10 mouse cellular contexts compared by ENCODE assay signal in the genomic region with DNA sequence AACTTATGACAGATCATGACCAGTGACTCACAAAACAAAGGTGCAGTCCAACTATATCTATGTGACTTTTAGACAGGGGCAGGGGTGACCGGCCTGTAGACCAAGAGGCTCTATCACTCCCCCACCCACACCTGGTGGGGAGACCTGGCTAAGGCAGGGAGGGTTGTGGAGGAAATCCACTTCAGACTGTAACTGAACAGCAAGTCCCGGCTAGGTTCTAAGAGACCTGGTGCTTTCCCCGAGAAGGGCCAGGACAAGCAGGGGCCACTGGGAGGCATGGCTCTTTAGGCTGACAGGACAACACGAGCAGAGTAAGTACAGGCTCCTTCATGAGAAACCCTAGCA. TPM values are rescaled to one million over a fixed set of nuclear protein-coding genes. Genes with fewer than 3 reads are reported as not detected.
DNase-seq lines count a peak whose midpoint lies in the region; ATAC-seq and TF ChIP-seq lines count a peak whose summit lies in the region.
"Had no signal": no experiment of that assay in that cellular context is flagged by ENCODE, and none has a peak within 500 bp of the region (broad histone marks: within the 10 kb centered on the region; RNA-seq: fewer than 3 reads in every experiment).

No protein-coding gene starts in this region.

- 61% methylated on average over 4 of the region's 4 CpGs for WGBS in lung, embryonic 14.5 days
- 62% methylated on average over 4 of the region's 4 CpGs for WGBS in lung, embryonic 15.5 days
- WGBS in stomach, postnatal 0 days, result 60% methylated on average over 4 of the region's 4 CpGs

- peaks cover 19% of the 10 kb centered on the region for H3K4me1 ChIP-seq in lung, embryonic 14.5 days (ENCODE audit: insufficient read depth)
- peaks cover 55% of the 10 kb centered on the region for H3K4me1 ChIP-seq in lung, embryonic 15.5 days
- peaks cover 23% of the 10 kb centered on the region for H3K4me1 ChIP-seq in stomach, postnatal 0 days (replicated peaks; ENCODE audit: control insufficient read depth, insufficient read depth)

- H3K9ac ChIP-seq in lung, embryonic 14.5 days, result no peak overlapping the region
- no peak overlapping the region for H3K9ac ChIP-seq in lung, embryonic 15.5 days
- no peak overlapping the region for H3K9ac ChIP-seq in stomach, postnatal 0 days (ENCODE audit: low read length)
- H3K9ac ChIP-seq: hindbrain, embryonic 12.5 days had no signal

- H3K9me3 ChIP-seq in lung, embryonic 14.5 days (ENCODE audit: low read depth, low read length), result no peaks in the 10 kb centered on the region
- H3K9me3 ChIP-seq in lung, embryonic 15.5 days, result no peaks in the 10 kb centered on the region
- no peaks in the 10 kb centered on the region for H3K9me3 ChIP-seq in stomach, postnatal 0 days (ENCODE audit: control insufficient read depth, low read length)
- H3K9me3 ChIP-seq: hindbrain, embryonic 12.5 days had no signal

- H3K4me3 ChIP-seq in lung, embryonic 14.5 days (ENCODE audit: low read depth, low read length), result no peak overlapping the region
- no peak overlapping the region for H3K4me3 ChIP-seq in lung, embryonic 15.5 days
- no peak overlapping the region for H3K4me3 ChIP-seq in stomach, postnatal 0 days (ENCODE audit: low read depth, low read length)
- H3K4me3 ChIP-seq: hindbrain, embryonic 12.5 days had no signal

- H3K27me3 ChIP-seq in lung, embryonic 14.5 days (ENCODE audit: insufficient read depth, low read length), result no peaks in the 10 kb centered on the region
- no peaks in the 10 kb centered on the region for H3K27me3 ChIP-seq in lung, embryonic 15.5 days
- no peaks in the 10 kb centered on the region for H3K27me3 ChIP-seq in stomach, postnatal 0 days (ENCODE audit: control insufficient read depth, insufficient read depth, low read length)
- H3K27me3 ChIP-seq: hindbrain, embryonic 12.5 days had no signal

- no peak for TF ChIP-seq CTCF in lung, embryonic 14.5 days (IDR thresholded peaks at IDR 0.05; ENCODE audit: low read depth)
- TF ChIP-seq CTCF in stomach, postnatal 0 days (IDR thresholded peaks at IDR 0.05; ENCODE audit: low read depth), result no peak

- 0 out of 2 replicates have a peak overlapping the region, but pooled peaks have one; percentile 21 for H3K27ac ChIP-seq in lung, embryonic 14.5 days (ENCODE audit: low read depth)
- H3K27ac ChIP-seq in lung, embryonic 15.5 days, result peak overlapping the region; percentile 69
- H3K27ac ChIP-seq in stomach, postnatal 0 days (replicated peaks), result peak overlapping the region; percentile 89
- H3K27ac ChIP-seq: hindbrain, embryonic 12.5 days had no signal

- no peak overlapping the region for H3K4me2 ChIP-seq in lung, embryonic 14.5 days
- no peak overlapping the region; the same call in 1 of the 2 replicates for H3K4me2 ChIP-seq in lung, embryonic 15.5 days
- H3K4me2 ChIP-seq in stomach, postnatal 0 days (replicated peaks; ENCODE audit: low read depth), result peak overlapping the region; percentile 11; the same call in 1 of the 2 replicates
- H3K4me2 ChIP-seq: hindbrain, embryonic 12.5 days had no signal

- peak; percentile 9; the same call in 1 of the 2 replicates for ATAC-seq in lung, embryonic 14.5 days (ENCODE audit: insufficient read depth)
- peak; percentile 13; the same call in 1 of the 2 replicates for ATAC-seq in lung, embryonic 15.5 days (ENCODE audit: borderline replicate concordance, extremely low read depth, low FRiP score, low TSS enrichment)
- no peak for ATAC-seq in stomach, postnatal 0 days (ENCODE audit: low FRiP score, low TSS enrichment)

- 0 out of 2 replicates have a peak, but pooled peaks cover 9% of the 10 kb centered on the region for H3K36me3 ChIP-seq in lung, embryonic 14.5 days (ENCODE audit: insufficient read depth)
- H3K36me3 ChIP-seq in lung, embryonic 15.5 days, result no peaks in the 10 kb centered on the region
- peaks cover 2% of the 10 kb centered on the region; the same call in 1 of the 2 replicates for H3K36me3 ChIP-seq in stomach, postnatal 0 days (ENCODE audit: control insufficient read depth, insufficient read depth, low read length)

- DNase-seq in kidney, adult 18-20 months, result peak; percentile 57
- no peak for DNase-seq in kidney, postnatal 14 days
- DNase-seq in lung, embryonic 14.5 days, result no peak
- DNase-seq in lung, postnatal 14 days, result no peak
- DNase-seq in stomach, postnatal 0 days (ENCODE audit: low spot score), result peak; percentile 65
- no peak for DNase-seq in thymus, postnatal 14 days
- DNase-seq: cerebellum, adult 11-12 months; thymus, adult 18-20 months had no signal

- no peak for TF ChIP-seq EP300 in stomach, postnatal 0 days (optimal IDR thresholded peaks at IDR 0.05)

RNA-seq across cellular contexts. Expression of a gene that starts 30.5 kb away (rescaled TPM):
- 266 and 270 TPM in 2 replicates for polyA plus RNA-seq in lung, embryonic 14.5 days (2014; fragmentation: Nextera tagmentation; extraction: Ambion mirVana)
- polyA plus RNA-seq in lung, embryonic 15.5 days (2015; fragmentation: Nextera tagmentation; extraction: Ambion mirVana), result 287 and 302 TPM in 2 replicates
- polyA plus RNA-seq in stomach, postnatal 0 days (2015; fragmentation: Nextera tagmentation; extraction: Ambion mirVana), result 216 and 227 TPM in 2 replicates

RNA-seq across cellular contexts. Expression of a gene that starts 50.0 kb away (rescaled TPM):
- 392 and 398 TPM in 2 replicates for polyA plus RNA-seq in lung, embryonic 14.5 days (2014; fragmentation: Nextera tagmentation; extraction: Ambion mirVana)
- 360 and 364 TPM in 2 replicates for polyA plus RNA-seq in lung, embryonic 15.5 days (2015; fragmentation: Nextera tagmentation; extraction: Ambion mirVana)
- 294 and 295 TPM in 2 replicates for polyA plus RNA-seq in stomach, postnatal 0 days (2015; fragmentation: Nextera tagmentation; extraction: Ambion mirVana)

RNA-seq across cellular contexts. Expression of a gene that starts 50.2 kb away (rescaled TPM):
- 8.5 and 10.7 TPM in 2 replicates for polyA plus RNA-seq in lung, embryonic 14.5 days (2014; fragmentation: Nextera tagmentation; extraction: Ambion mirVana)
- 7.4 and 9.8 TPM in 2 replicates for polyA plus RNA-seq in lung, embryonic 15.5 days (2015; fragmentation: Nextera tagmentation; extraction: Ambion mirVana)
- 3.0 and 3.6 TPM in 2 replicates for polyA plus RNA-seq in stomach, postnatal 0 days (2015; fragmentation: Nextera tagmentation; extraction: Ambion mirVana)

RNA-seq across cellular contexts. Expression of a gene that starts 50.4 kb away (rescaled TPM):
- 0.42 and 0.61 TPM in 2 replicates for polyA plus RNA-seq in lung, embryonic 14.5 days (2014; fragmentation: Nextera tagmentation; extraction: Ambion mirVana)
- polyA plus RNA-seq in lung, embryonic 15.5 days (2015; fragmentation: Nextera tagmentation; extraction: Ambion mirVana), result 0.29 and 0.42 TPM in 2 replicates
- polyA plus RNA-seq in stomach, postnatal 0 days (2015; fragmentation: Nextera tagmentation; extraction: Ambion mirVana), result 1.9 and 2.3 TPM in 2 replicates

Comparison
In these comparisons a context has a peak if more than half of its experiments do, and no peak if none do; other contexts are left out.
1. DNase-seq: peak in kidney, adult 18-20 months (single experiment) and stomach, postnatal 0 days (single experiment); none in kidney, postnatal 14 days (single experiment), lung, embryonic 14.5 days (single experiment), lung, postnatal 14 days (single experiment) and thymus, postnatal 14 days (single experiment).
2. H3K27ac ChIP-seq: peak in every context shown above with its lines; median percentile 89 in stomach, postnatal 0 days; 69 in lung, embryonic 15.5 days; 21 in lung, embryonic 14.5 days.